Comparison of ENCODE assay signal across 8 mouse cellular contexts in genomic region chr19:38775548-38775947, GRCm38 (mm10). TPM values are rescaled to one million over a fixed set of nuclear protein-coding genes. Genes with fewer than 3 reads are reported as not detected.
DNase-seq lines count a peak whose midpoint lies in the region; ATAC-seq and TF ChIP-seq lines count a peak whose summit lies in the region.

No protein-coding gene starts in this region.

- DNase-seq in cerebellum, adult 9-10 months, result peak; percentile 9
- DNase-seq in cerebellum, adult 9-11 months, result no peak
- DNase-seq in thymus, postnatal 0 days (ENCODE audit: low spot score), result peak; percentile 35
- no peak for DNase-seq in thymus, adult 18-20 months
- peak; percentile 33 for DNase-seq in embryo, embryonic 9.5 days (ENCODE audit: extremely low spot score)
- DNase-seq in kidney, postnatal 14 days, result peak; percentile 64
- peak; percentile 37 for DNase-seq in lung, postnatal 0 days (ENCODE audit: low spot score)

- 43% methylated on average over 4 of the region's 4 CpGs for WGBS in lung, postnatal 0 days
- 58% methylated on average over 4 of the region's 4 CpGs for WGBS in small intestine, adult 2 months

- H3K4me2 ChIP-seq in lung, postnatal 0 days (replicated peaks; ENCODE audit: low read depth, low read length), result no peak overlapping the region

- H3K9ac ChIP-seq in lung, postnatal 0 days (replicated peaks; ENCODE audit: low read depth), result no peak overlapping the region

- no peaks in the 10 kb centered on the region for H3K9me3 ChIP-seq in lung, postnatal 0 days (ENCODE audit: low read length)

- peak; percentile 75 for TF ChIP-seq CTCF in lung, postnatal 0 days (IDR thresholded peaks at IDR 0.05)
- peak; percentile 27; the same call in 1 of the 2 replicates for TF ChIP-seq CTCF in small intestine, adult 2 months (IDR thresholded peaks at IDR 0.05; ENCODE audit: extremely low read depth, insufficient read length, insufficient replicate concordance, low read depth, low read length)

- no peak for TF ChIP-seq POLR2A in small intestine, adult 2 months (IDR thresholded peaks at IDR 0.05; ENCODE audit: low read depth, low read length)

- no peaks in the 10 kb centered on the region; the same call in 1 of the 2 replicates for H3K4me1 ChIP-seq in lung, postnatal 0 days (ENCODE audit: insufficient read depth, low read depth, low read length)
- no peaks in the 10 kb centered on the region for H3K4me1 ChIP-seq in small intestine, adult 2 months (ENCODE audit: control insufficient read depth, insufficient read depth, insufficient read length, low read length)

- no peaks in the 10 kb centered on the region for H3K27me3 ChIP-seq in lung, postnatal 0 days (replicated peaks; ENCODE audit: insufficient read depth, low read length)
- H3K27me3 ChIP-seq in small intestine, adult 2 months (ENCODE audit: control insufficient read depth, insufficient read depth, low read length), result no peaks in the 10 kb centered on the region

- H3K27ac ChIP-seq in lung, postnatal 0 days (ENCODE audit: low read length), result no peak overlapping the region
- H3K27ac ChIP-seq in small intestine, adult 2 months (ENCODE audit: insufficient read depth, low read depth, low read length), result no peak overlapping the region

- no peaks in the 10 kb centered on the region for H3K36me3 ChIP-seq in lung, postnatal 0 days (ENCODE audit: insufficient read depth, low read length)
- H3K36me3 ChIP-seq in small intestine, adult 2 months (ENCODE audit: control insufficient read depth, insufficient read depth, low read length), result peaks cover 10% of the 10 kb centered on the region

- no peak overlapping the region for H3K4me3 ChIP-seq in lung, postnatal 0 days (ENCODE audit: low read depth, low read length)
- H3K4me3 ChIP-seq in small intestine, adult 2 months (ENCODE audit: low read depth, low read length), result no peak overlapping the region

- TF ChIP-seq EP300 in lung, postnatal 0 days (IDR thresholded peaks at IDR 0.05), result no peak

- no peak for ATAC-seq in lung, postnatal 0 days

RNA-seq across cellular contexts. Expression of gene Noc3l, which starts 43.5 kb away (rescaled TPM):
- polyA plus RNA-seq in thymus, postnatal 0 days (2015; fragmentation: Nextera tagmentation; extraction: Ambion mirVana), result 5.6 and 6.5 TPM in 2 replicates
- 1.9 and 2.3 TPM in 2 replicates for polyA plus RNA-seq in lung, postnatal 0 days (2015; fragmentation: Nextera tagmentation; extraction: Ambion mirVana)
- 0.89 and 0.94 TPM in 2 replicates for polyA plus RNA-seq in small intestine, adult 2 months (2012; rRNA removed)

Comparison
In these comparisons a context has a peak if more than half of its experiments do, and no peak if none do; other contexts are left out.
1. DNase-seq: peak in cerebellum, adult 9-10 months (single experiment), thymus, postnatal 0 days (single experiment), embryo, embryonic 9.5 days (single experiment), kidney, postnatal 14 days (single experiment) and lung, postnatal 0 days (single experiment); none in cerebellum, adult 9-11 months (single experiment) and thymus, adult 18-20 months (0 of 2).